Mouse (Mus musculus): ENCODE results near the gene Lamb1.

- TF ChIP-seq CTCF (conservative IDR thresholded peaks at IDR 0.05; ENCODE audit: low read length) (no peak), NANOG (IDR thresholded peaks at IDR 0.05; ENCODE audit: borderline replicate concordance, low read length) (no peak), POU5F1 (IDR thresholded peaks at IDR 0.05; ENCODE audit: borderline replicate concordance, low read length) (no peak)
These were observed 24.6 kb upstream of the Lamb1 start, which contains the start of gene Gm6993 for GRCm38 (mm10) chr12:31240470-31240869.

Measured in E14TG2a.4 (cell line).